Mouse (Mus musculus) liver, adult 2 months (tissue): ENCODE data around the gene Hoxd9.

Experiments
- CTCF ChIP-seq: fragments of 200-500 bp; IDR thresholded peaks from 2 replicates; pipeline ENCODE4 v1.5.1; 2011; ENCODE audit warnings: low read depth, low read length, control low read depth
- POLR2A ChIP-seq: fragments of 200-500 bp; IDR thresholded peaks from 2 replicates; pipeline ENCODE4 v1.6.1; 2011; ENCODE audit warnings: low read length, control low read depth; ENCODE audit not compliant: insufficient read depth; ENCODE audit errors: extremely low read depth

- TF ChIP-seq CTCF (no peak), POLR2A (no peak)
These were observed 34.4 kb downstream of the Hoxd9 start for GRCm38 (mm10) chr2:74731799-74732512.
